Mouse (Mus musculus) heart, adult 2 months (tissue): Measurements from ENCODE around the gene Skint10. TPM values are rescaled to one million over a fixed set of nuclear protein-coding genes. Genes with fewer than 3 reads are reported as not detected.

Source experiments
- DNase-seq, 2 experiments: peaks; one replicate each; pipeline ENCODE4 v3.0.0; 2021
- H3K27ac ChIP-seq: fragments of 200-600 bp; 2 replicates; pipeline ENCODE4 v1.8.1; 2022
- H3K27me3 ChIP-seq: fragments of 200-500 bp; 2 replicates; pipeline ENCODE4 v1.6.1; 2012; ENCODE audit warnings: mild to moderate bottlenecking, low read length, inconsistent platforms, mixed read lengths; ENCODE audit not compliant: control insufficient read depth, insufficient read depth
- H3K36me3 ChIP-seq: fragments of 200-500 bp; 2 replicates; pipeline ENCODE4 v1.6.1; 2012; ENCODE audit warnings: low read length, inconsistent platforms; ENCODE audit not compliant: control insufficient read depth, insufficient read depth
- H3K4me1 ChIP-seq: fragments of 200-500 bp; 2 replicates; pipeline ENCODE4 v1.6.1; 2011; ENCODE audit warnings: low read length; ENCODE audit not compliant: control insufficient read depth, insufficient read depth
- H3K4me3 ChIP-seq: fragments of 200-600 bp; 2 replicates; pipeline ENCODE4 v1.8.1; 2022
- H3K79me2 ChIP-seq: fragments of 200-500 bp; replicated peaks from 2 replicates; pipeline ENCODE4 v1.6.1; 2012; ENCODE audit warnings: mild to moderate bottlenecking, inconsistent platforms, low read length, moderate library complexity, mixed read lengths; ENCODE audit not compliant: control insufficient read depth, insufficient read depth
- H3K9ac ChIP-seq: fragments of 200-500 bp; 2 replicates; pipeline ENCODE4 v1.6.1; 2012; ENCODE audit warnings: low read depth, mild to moderate bottlenecking, control low read depth, inconsistent platforms, low read length, mixed read lengths
- CTCF ChIP-seq: fragments of 200-600 bp; IDR thresholded peaks from 2 replicates; pipeline ENCODE4 v1.8.1; 2022; ENCODE audit warnings: antibody characterized with exemption, mild to moderate bottlenecking, moderate library complexity
- EP300 ChIP-seq: fragments of 200-500 bp; IDR thresholded peaks from 2 replicates; pipeline ENCODE4 v1.6.1; 2011; ENCODE audit warnings: low read depth, low read length, control low read depth; ENCODE audit not compliant: insufficient read depth
- POLR2A ChIP-seq: fragments of 200-500 bp; IDR thresholded peaks from 2 replicates; pipeline ENCODE4 v1.6.1; 2011; ENCODE audit warnings: mild to moderate bottlenecking, low read depth, low read length, control low read depth; ENCODE audit not compliant: insufficient read depth
- WGBS: fragments of 180-500 bp; shearing (Covaris S2); methylation state at CpG from one replicate; pipeline ENCODE4 v1.1.7; 2018; 5-methylcytosine and 5-hydroxymethylcytosine counted together
- intact Hi-C: fragments of 180-260 bp; cut with DNase I; formaldehyde crosslinking; loops from one replicate; pipeline ENCODE4 v1.15.1; 2025
- long read RNA-seq: library from polyadenylated mRNA; stranded (forward); transcript quantifications from one replicate; pipeline ENCODE4 v2.0.0, GENCODE M21; 2021
- polyA plus RNA-seq: library from polyadenylated mRNA; depleted of rRNA; stranded (reverse); fragments of >200 nt; gene quantifications from 2 replicates; pipeline ENCODE4 v1.2.3, GENCODE M21; 2012; rRNA removed
- total RNA-seq, 2 experiments: library from RNA; stranded (reverse); gene quantifications; 2 replicates each; pipeline ENCODE4 v1.2.3; 2021

Gene Skint10
- not detected for total RNA-seq
- not detected in 2 replicates for polyA plus RNA-seq
- long read RNA-seq = 0 reads

GRCm38 (mm10) chr4:112774766-112775165 lies at the start of gene Skint10:
Skint10 (minus strand) TSS chr4:112774866.
- Histone ChIP-seq H3K79me2 (no peaks in the 10 kb centered on the region), H3K4me1 (no peaks in the 10 kb centered on the region), H3K27me3 (no peaks in the 10 kb centered on the region), H3K9ac (no peak within 1 kb of the TSS), H3K36me3 (no peaks in the 10 kb centered on the region), H3K4me3 (no peak within 1 kb of the TSS), H3K27ac (no peak within 1 kb of the TSS)
- TF ChIP-seq EP300 (no peak), POLR2A (no peak), CTCF (no peak)
- WGBS = 60% methylated on average over 1 of the region's 1 CpGs
- DNase-seq = no peak
- intact Hi-C loops = no loop called here

GRCm38 (mm10) chr4:112790646-112791045 lies 16.0 kb upstream of the Skint10 start:
- intact Hi-C loops = no loop called here
- Histone ChIP-seq H3K27ac (no peak overlapping the region), H3K79me2 (no peaks in the 10 kb centered on the region), H3K4me3 (no peak overlapping the region), H3K27me3 (no peaks in the 10 kb centered on the region), H3K4me1 (no peaks in the 10 kb centered on the region), H3K9ac (no peak overlapping the region), H3K36me3 (no peaks in the 10 kb centered on the region)
- TF ChIP-seq CTCF (no peak), EP300 (no peak), POLR2A (no peak)
- DNase-seq = no peak
- 2% methylated on average over 1 of the region's 1 CpGs for WGBS

Other genes starting within 250 kb of the Skint10 start
- gene Skint2, start 217.7 kb downstream of the Skint10 start, total RNA-seq = not detected
- not detected in 2 replicates for gene Skint2, start 217.7 kb downstream of the Skint10 start, polyA plus RNA-seq